Mouse (Mus musculus): ENCODE results near the gene Nudcd3. TPM values are rescaled to one million over a fixed set of nuclear protein-coding genes. Genes with fewer than 3 reads are reported as not detected.

Gene Nudcd3
- total and polyA plus RNA-seq, 3 experiments = 30.7 to 82.2 (median 35.6) TPM

DNA sequence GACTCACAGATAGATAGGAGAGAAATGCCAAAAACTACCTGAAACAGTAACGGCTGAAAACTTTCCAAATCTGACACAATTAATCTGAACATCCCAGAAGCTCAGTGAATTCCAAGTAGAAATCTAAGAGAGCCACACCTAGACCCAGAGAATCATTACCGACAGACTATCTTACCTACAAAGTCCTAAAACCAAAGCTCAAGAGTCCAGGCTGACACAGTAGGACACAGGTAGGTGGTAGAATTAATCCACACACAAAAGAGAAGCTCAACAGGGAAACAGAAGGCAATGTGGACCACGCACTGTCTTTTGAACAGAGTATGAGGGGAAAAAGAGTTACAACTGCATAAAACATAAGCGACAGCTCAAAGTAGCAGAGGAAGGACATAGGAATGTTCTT, 67.3 kb downstream of the Nudcd3 start:
- Histone ChIP-seq H3K9me3 (replicated peaks; ENCODE audit: low read length) (no peaks in the 10 kb centered on the region), H3K27me3 (replicated peaks) (no peaks in the 10 kb centered on the region), H3K9ac (ENCODE audit: insufficient read depth, low read depth) (no peak overlapping the region), H3K4me3 (replicated peaks in 1 of 3; ENCODE audit: low read depth in 2 of 3, low read length in 2 of 3, poor library complexity in 1 of 3) (no peak overlapping the region), H3K4me2 (ENCODE audit: insufficient read depth, low read depth, poor library complexity, severe bottlenecking) (no peak overlapping the region), H3K4me1 (ENCODE audit: control insufficient read depth in 1 of 2, insufficient read depth in 2 of 2) (peaks cover 4 to 18% of the 10 kb centered on the region in 2 experiments; a peak in 3 of 4 replicates), H3K27ac (ENCODE audit: insufficient read depth, low read depth) (no peak overlapping the region), H3K36me3 (replicated peaks in 1 of 2; ENCODE audit: control insufficient read depth in 1 of 2, insufficient read depth in 1 of 2, low read length in 1 of 2) (peaks cover 2 to 45% of the 10 kb centered on the region in 2 experiments), H3K79me2 (replicated peaks; ENCODE audit: control insufficient read depth, extremely low read depth, insufficient read depth, poor library complexity, severe bottlenecking) (peaks cover 5% of the 10 kb centered on the region; the same call in 1 of the 2 replicates)
- in situ Hi-C loops (cut with MboI; ENCODE audit: low pct_ligation_motif_present, low pct_unique_long_range_greater_than_20kb, low sequenced_read_pairs) (loop anchor here (5.0 kb wide), 1 partner anchor 34 kb away; no protein-coding TSS in a partner anchor), dilution Hi-C loops (cut with MboI; ENCODE audit: extremely low pct_ligation_motif_present, extremely low pct_unique_long_range_greater_than_20kb, low sequenced_read_pairs) (no loop called here)
- DNase-seq (ENCODE audit: extremely low read depth) = no peak
- no peak for TF ChIP-seq SMC3 (IDR thresholded peaks at IDR 0.05; ENCODE audit: low read depth, low read length)
- TF ChIP-seq POLR2AphosphoS2 (IDR thresholded peaks at IDR 0.05; ENCODE audit: low read depth, low read length) = no peak
- no peak for TF ChIP-seq RAD21 (IDR thresholded peaks at IDR 0.05; ENCODE audit: low read depth, low read length)
- no peak for TF ChIP-seq RCOR1 (conservative IDR thresholded peaks at IDR 0.05; ENCODE audit: low read depth, low read length)
- no peak for TF ChIP-seq ZC3H11A (IDR thresholded peaks at IDR 0.05; ENCODE audit: low read depth, low read length)
- no peak for TF ChIP-seq EP300 (IDR thresholded peaks at IDR 0.05; ENCODE audit: low read length)
- no peak for TF ChIP-seq MYC (IDR thresholded peaks at IDR 0.05; ENCODE audit: low read depth, low read length)
- no peak for TF ChIP-seq USF2 (conservative IDR thresholded peaks at IDR 0.05; ENCODE audit: low read depth, low read length)
- no peak for TF ChIP-seq NRF1 (IDR thresholded peaks at IDR 0.05; ENCODE audit: low read depth, low read length)
- TF ChIP-seq JUN (IDR thresholded peaks at IDR 0.05; ENCODE audit: insufficient read depth, low read depth, low read length) = no peak
- TF ChIP-seq IRF4 (IDR thresholded peaks at IDR 0.05; ENCODE audit: low read depth, low read length) = no peak
- no peak for TF ChIP-seq CHD2 (IDR thresholded peaks at IDR 0.05; ENCODE audit: low read length)
- TF ChIP-seq GABPA (IDR thresholded peaks at IDR 0.05; ENCODE audit: insufficient replicate concordance, low read depth, low read length) = no peak
- no peak for TF ChIP-seq UBTF (IDR thresholded peaks at IDR 0.05; ENCODE audit: low read depth, low read length)
- no peak for TF ChIP-seq MAFK (IDR thresholded peaks at IDR 0.05; ENCODE audit: insufficient replicate concordance, low read length)
- no peak for TF ChIP-seq ZMIZ1 (IDR thresholded peaks at IDR 0.05; ENCODE audit: low read depth, low read length)
- TF ChIP-seq ZKSCAN1 (IDR thresholded peaks at IDR 0.05; ENCODE audit: borderline replicate concordance, low read depth, low read length) = no peak
- TF ChIP-seq PAX5 (IDR thresholded peaks at IDR 0.05; ENCODE audit: low read length) = no peak
- TF ChIP-seq E2F4 (IDR thresholded peaks at IDR 0.05; ENCODE audit: insufficient replicate concordance, low read depth, low read length) = no peak

- no peaks in the 10 kb centered on the region for H3K27me3 ChIP-seq (replicated peaks)
- no peaks in the 10 kb centered on the region for H3K9me3 ChIP-seq (replicated peaks; ENCODE audit: low read length)
- H3K79me2 ChIP-seq (replicated peaks; ENCODE audit: control insufficient read depth, extremely low read depth, insufficient read depth, poor library complexity, severe bottlenecking) = peaks cover 5% of the 10 kb centered on the region; the same call in 1 of the 2 replicates
- dilution Hi-C loops (cut with MboI; ENCODE audit: extremely low pct_ligation_motif_present, extremely low pct_unique_long_range_greater_than_20kb, low sequenced_read_pairs) (no loop called here), in situ Hi-C loops (cut with MboI; ENCODE audit: low pct_ligation_motif_present, low pct_unique_long_range_greater_than_20kb, low sequenced_read_pairs) (loop anchor here (5.0 kb wide), 1 partner anchor 37 kb away; no protein-coding TSS in a partner anchor)
- H3K9ac ChIP-seq (ENCODE audit: insufficient read depth, low read depth) = no peak overlapping the region
- no peak overlapping the region for H3K4me3 ChIP-seq (replicated peaks in 1 of 3; ENCODE audit: low read depth in 2 of 3, low read length in 2 of 3, poor library complexity in 1 of 3)
- H3K4me2 ChIP-seq (ENCODE audit: insufficient read depth, low read depth, poor library complexity, severe bottlenecking) = no peak overlapping the region
- no peak overlapping the region for H3K27ac ChIP-seq (ENCODE audit: insufficient read depth, low read depth)
- H3K36me3 ChIP-seq (replicated peaks in 1 of 2; ENCODE audit: control insufficient read depth in 1 of 2, insufficient read depth in 1 of 2, low read length in 1 of 2) = peaks cover 2 to 38% of the 10 kb centered on the region in 2 experiments
- TF ChIP-seq EP300 (IDR thresholded peaks at IDR 0.05; ENCODE audit: low read length) (peak; percentile 38; the same call in 1 of the 2 replicates), BHLHE40 (IDR thresholded peaks at IDR 0.05; ENCODE audit: low read depth, low read length) (peak; percentile 46; the same call in 1 of the 2 replicates), ETS1 (conservative IDR thresholded peaks at IDR 0.05; ENCODE audit: low read depth, low read length) (peak; percentile 32; the same call in 1 of the 2 replicates), POLR2AphosphoS2 (IDR thresholded peaks at IDR 0.05; ENCODE audit: low read depth, low read length) (no peak), JUN (IDR thresholded peaks at IDR 0.05; ENCODE audit: insufficient read depth, low read depth, low read length) (peak; percentile 55; the same call in 1 of the 2 replicates)
- DNase-seq (ENCODE audit: extremely low read depth) = no peak
- peaks cover 4 to 15% of the 10 kb centered on the region in 2 experiments; a peak in 3 of 4 replicates for H3K4me1 ChIP-seq (ENCODE audit: control insufficient read depth in 1 of 2, insufficient read depth in 2 of 2)
Measured at GRCm38 (mm10) chr11:6130578-6130977, 69.6 kb downstream of the Nudcd3 start.
